Comparison of ENCODE assay signal across 8 mouse cellular contexts in genomic region chr1:136007211-136008158, GRCm38 (mm10). TPM values are rescaled to one million over a fixed set of nuclear protein-coding genes. Genes with fewer than 3 reads are reported as not detected.
DNase-seq lines count a peak whose midpoint lies in the region; ATAC-seq and TF ChIP-seq lines count a peak whose summit lies in the region.

TSS of gene Tmem9 (plus strand) at chr1:136008150.

- WGBS in embryonic facial prominence, embryonic 15.5 days: 4% methylated on average over 37 of the region's 37 CpGs
- WGBS in heart, adult 2 months: 8% methylated on average over 37 of the region's 37 CpGs
- 7% methylated on average over 37 of the region's 37 CpGs for WGBS in kidney, adult 2 months
- WGBS in limb, embryonic 14.5 days: 4% methylated on average over 37 of the region's 37 CpGs
- whole genome bisulfite sequencing in midbrain, embryonic 16.5 days: 1% methylated on average over 37 of the region's 37 CpGs

- intact Hi-C loops in heart, adult 2 months (cut with DNase I): no loop called here

- no peak for TF ChIP-seq EP300 in heart, adult 2 months (IDR thresholded peaks at IDR 0.05; ENCODE audit: insufficient read depth, low read depth, low read length)

- peak; percentile 57 for DNase-seq in right cerebral cortex, adult 18-20 months
- no peak for DNase-seq in right cerebral cortex, postnatal 25 days
- DNase-seq in heart, adult 2 months: peak; percentile 80 to 84
- peak; percentile 97 for DNase-seq in kidney, adult 2 months
- peak; percentile 76 for DNase-seq in limb, embryonic 14.5 days (ENCODE audit: low spot score)
- DNase-seq in spleen, postnatal 36 days (ENCODE audit: low spot score in 2 of 2): peak; percentile 67 to 78

- no peak for TF ChIP-seq CTCF in heart, adult 2 months (IDR thresholded peaks at IDR 0.05)
- TF ChIP-seq CTCF in kidney, adult 2 months (conservative IDR thresholded peaks at IDR 0.05; ENCODE audit: insufficient read depth, insufficient read length, low read depth, low read length): no peak

- TF ChIP-seq POLR2A in heart, adult 2 months (IDR thresholded peaks at IDR 0.05; ENCODE audit: insufficient read depth, low read depth, low read length): no peak
- no peak for TF ChIP-seq POLR2A in kidney, adult 2 months (IDR thresholded peaks at IDR 0.05; ENCODE audit: low read depth, low read length)
- no peak for TF ChIP-seq POLR2A in limb, embryonic 14.5 days (IDR thresholded peaks at IDR 0.05; ENCODE audit: borderline replicate concordance, extremely low read depth, insufficient read depth, insufficient read length)

- peaks cover 15% of the 10 kb centered on the region for H3K27me3 ChIP-seq in embryonic facial prominence, embryonic 15.5 days
- H3K27me3 ChIP-seq in heart, adult 2 months (ENCODE audit: control insufficient read depth, insufficient read depth, low read length): no peaks in the 10 kb centered on the region
- no peaks in the 10 kb centered on the region for H3K27me3 ChIP-seq in kidney, adult 2 months (replicated peaks; ENCODE audit: control insufficient read depth, insufficient read depth, low read length)
- H3K27me3 ChIP-seq in limb, embryonic 14.5 days (ENCODE audit: control insufficient read depth, insufficient read depth, low read length): 0 out of 2 replicates have a peak, but pooled peaks cover 4% of the 10 kb centered on the region
- peaks cover 7% of the 10 kb centered on the region for H3K27me3 ChIP-seq in midbrain, embryonic 16.5 days (ENCODE audit: control insufficient read depth, insufficient read depth, low read depth, low read length)

- H3K27ac ChIP-seq in embryonic facial prominence, embryonic 15.5 days (replicated peaks): no peak within 1 kb of the TSS
- no peak within 1 kb of the TSS for H3K27ac ChIP-seq in heart, adult 2 months
- H3K27ac ChIP-seq in kidney, adult 2 months (ENCODE audit: insufficient read depth, low read depth, low read length): peak within 1 kb of the TSS; percentile 15; the same call in 1 of the 2 replicates
- H3K27ac ChIP-seq in limb, embryonic 14.5 days (replicated peaks; ENCODE audit: low read depth, low read length): no peak within 1 kb of the TSS
- no peak within 1 kb of the TSS for H3K27ac ChIP-seq in midbrain, embryonic 16.5 days (ENCODE audit: low read length)

- no peaks in the 10 kb centered on the region for H3K9me3 ChIP-seq in embryonic facial prominence, embryonic 15.5 days (replicated peaks)
- H3K9me3 ChIP-seq in limb, embryonic 14.5 days (ENCODE audit: control insufficient read depth, low read length): no peaks in the 10 kb centered on the region
- no peaks in the 10 kb centered on the region for H3K9me3 ChIP-seq in midbrain, embryonic 16.5 days (replicated peaks; ENCODE audit: control insufficient read depth, low read length, poor library complexity, severe bottlenecking)

- H3K79me2 ChIP-seq in heart, adult 2 months (replicated peaks; ENCODE audit: control insufficient read depth, insufficient read depth, low read length): no peaks in the 10 kb centered on the region

- H3K9ac ChIP-seq in embryonic facial prominence, embryonic 15.5 days: 0 out of 2 replicates have a peak within 1 kb of the TSS, but pooled peaks have one; percentile 0
- no peak within 1 kb of the TSS for H3K9ac ChIP-seq in heart, adult 2 months (ENCODE audit: low read depth, low read length)
- H3K9ac ChIP-seq in limb, embryonic 14.5 days (ENCODE audit: low read depth, low read length, severe bottlenecking): peak within 1 kb of the TSS; percentile 25; the same call in 1 of the 2 replicates
- H3K9ac ChIP-seq in midbrain, embryonic 16.5 days (ENCODE audit: low read depth, low read length): peak within 1 kb of the TSS; percentile 53

- H3K4me3 ChIP-seq in embryonic facial prominence, embryonic 15.5 days (replicated peaks): peak within 1 kb of the TSS; percentile 46
- H3K4me3 ChIP-seq in heart, adult 2 months: peak within 1 kb of the TSS; percentile 41
- H3K4me3 ChIP-seq in kidney, adult 2 months (ENCODE audit: insufficient read depth, low read depth, low read length): peak within 1 kb of the TSS; percentile 65
- H3K4me3 ChIP-seq in limb, embryonic 14.5 days (replicated peaks; ENCODE audit: low read length): peak within 1 kb of the TSS; percentile 40
- H3K4me3 ChIP-seq in midbrain, embryonic 16.5 days (ENCODE audit: low read depth, low read length): peak within 1 kb of the TSS; percentile 38

- peak; percentile 92 for ATAC-seq in embryonic facial prominence, embryonic 15.5 days (ENCODE audit: insufficient number of reproducible peaks, low FRiP score, low TSS enrichment, low read depth)
- peak; percentile 93 for ATAC-seq in limb, embryonic 14.5 days (ENCODE audit: low FRiP score, low read depth)
- ATAC-seq in midbrain, embryonic 16.5 days: peak; percentile 56; the same call in 1 of the 2 replicates

- peak within 1 kb of the TSS; percentile 67 for H3K4me2 ChIP-seq in embryonic facial prominence, embryonic 15.5 days (replicated peaks)
- peak within 1 kb of the TSS; percentile 61 for H3K4me2 ChIP-seq in limb, embryonic 14.5 days (replicated peaks; ENCODE audit: low read depth, low read length, severe bottlenecking)
- peak within 1 kb of the TSS; percentile 65 for H3K4me2 ChIP-seq in midbrain, embryonic 16.5 days (ENCODE audit: low read length)

- H3K4me1 ChIP-seq in embryonic facial prominence, embryonic 15.5 days: peaks cover 11% of the 10 kb centered on the region
- H3K4me1 ChIP-seq in heart, adult 2 months (ENCODE audit: control insufficient read depth, insufficient read depth, low read length): no peaks in the 10 kb centered on the region; the same call in 1 of the 2 replicates
- peaks cover 2% of the 10 kb centered on the region; the same call in 1 of the 2 replicates for H3K4me1 ChIP-seq in kidney, adult 2 months (ENCODE audit: control insufficient read depth, insufficient read depth, low read length)
- H3K4me1 ChIP-seq in limb, embryonic 14.5 days (ENCODE audit: control insufficient read depth, insufficient read depth, low read length): peaks cover 7% of the 10 kb centered on the region
- H3K4me1 ChIP-seq in midbrain, embryonic 16.5 days (ENCODE audit: control insufficient read depth, insufficient read depth, low read length): peaks cover 8% of the 10 kb centered on the region; the same call in 1 of the 2 replicates

- H3K36me3 ChIP-seq in embryonic facial prominence, embryonic 15.5 days: no peaks in the 10 kb centered on the region
- H3K36me3 ChIP-seq in heart, adult 2 months (ENCODE audit: control insufficient read depth, insufficient read depth, low read length): no peaks in the 10 kb centered on the region
- H3K36me3 ChIP-seq in kidney, adult 2 months (ENCODE audit: control insufficient read depth, insufficient read depth, low read length): no peaks in the 10 kb centered on the region
- no peaks in the 10 kb centered on the region for H3K36me3 ChIP-seq in limb, embryonic 14.5 days (ENCODE audit: control insufficient read depth, insufficient read depth, low read length)
- no peaks in the 10 kb centered on the region for H3K36me3 ChIP-seq in midbrain, embryonic 16.5 days (ENCODE audit: control insufficient read depth, insufficient read depth, low read length)

RNA-seq across cellular contexts. Expression of gene Tmem9, which starts in this region (rescaled TPM):
- 172 and 176 TPM in 2 replicates for polyA plus RNA-seq in embryonic facial prominence, embryonic 15.5 days (2015; fragmentation: Nextera tagmentation; extraction: Ambion mirVana)
- 10 to 100 TPM; 11.1 to 13.1 TPM for total RNA-seq in heart, adult 2 months (2021)
- 28.6 and 47.8 TPM in 2 replicates for polyA plus RNA-seq in heart, adult 2 months (2012; rRNA removed)
- 139 and 160 TPM in 2 replicates for polyA plus RNA-seq in kidney, adult 2 months (2012; rRNA removed)
- polyA plus RNA-seq in limb, embryonic 14.5 days (2012; rRNA removed): 162 and 190 TPM in 2 replicates
- 98.6 and 111 TPM in 2 replicates for polyA plus RNA-seq in limb, embryonic 14.5 days (2014; fragmentation: Nextera tagmentation; extraction: Ambion mirVana)
- polyA plus RNA-seq in midbrain, embryonic 16.5 days (2015; fragmentation: Nextera tagmentation; extraction: Ambion mirVana): 147 and 169 TPM in 2 replicates
